Mouse (Mus musculus) brain, embryonic 14.5 days (tissue): ENCODE measurements around the gene Vav3.

Source experiments
- CTCF ChIP-seq: fragments of 200-500 bp; IDR thresholded peaks from 2 replicates; pipeline ENCODE4 v1.5.1; 2012; ENCODE audit warnings: inconsistent platforms, mild to moderate bottlenecking, moderate library complexity, borderline replicate concordance; ENCODE audit not compliant: insufficient read depth, insufficient read length; ENCODE audit errors: extremely low read depth
- POLR2A ChIP-seq: fragments of 200-500 bp; IDR thresholded peaks from 2 replicates; pipeline ENCODE4 v1.6.1; 2012; ENCODE audit warnings: mild to moderate bottlenecking, inconsistent platforms, borderline replicate concordance; ENCODE audit not compliant: poor library complexity, insufficient read depth, insufficient read length, severe bottlenecking; ENCODE audit errors: extremely low read depth

DNA sequence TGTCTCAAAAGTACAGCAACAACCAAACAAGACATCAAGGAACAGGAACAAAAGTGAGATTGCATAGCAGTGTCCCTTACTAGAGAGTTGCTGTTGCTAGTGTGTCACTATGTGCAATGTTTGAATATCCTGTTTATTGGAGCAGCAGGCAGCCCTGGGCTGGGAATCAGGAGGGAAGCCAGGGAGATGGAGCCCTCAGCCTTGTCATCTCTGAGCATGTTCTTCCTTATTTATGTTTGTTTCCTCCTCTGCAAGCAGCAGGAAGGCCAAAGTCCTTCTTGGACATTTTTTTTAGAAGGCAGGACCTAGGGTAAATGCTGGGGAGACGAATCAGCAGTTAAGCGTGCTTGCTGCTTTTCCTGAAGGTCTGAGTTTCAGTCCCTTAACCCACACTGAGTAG lies 140.2 kb downstream of the Vav3 start:
- no peak for TF ChIP-seq CTCF
- no peak for TF ChIP-seq POLR2A
